Mouse (Mus musculus): ENCODE results near the gene Gm20888. TPM values are rescaled to one million over a fixed set of nuclear protein-coding genes. Genes with fewer than 3 reads are reported as not detected.
"Not testable (repeated sequence)": the region's sequence is repeated elsewhere in the genome, so short reads cannot be mapped to it uniquely, and the experiment has no call there.

Gene Gm20888
- total RNA-seq (2021) = not detected

DNA sequence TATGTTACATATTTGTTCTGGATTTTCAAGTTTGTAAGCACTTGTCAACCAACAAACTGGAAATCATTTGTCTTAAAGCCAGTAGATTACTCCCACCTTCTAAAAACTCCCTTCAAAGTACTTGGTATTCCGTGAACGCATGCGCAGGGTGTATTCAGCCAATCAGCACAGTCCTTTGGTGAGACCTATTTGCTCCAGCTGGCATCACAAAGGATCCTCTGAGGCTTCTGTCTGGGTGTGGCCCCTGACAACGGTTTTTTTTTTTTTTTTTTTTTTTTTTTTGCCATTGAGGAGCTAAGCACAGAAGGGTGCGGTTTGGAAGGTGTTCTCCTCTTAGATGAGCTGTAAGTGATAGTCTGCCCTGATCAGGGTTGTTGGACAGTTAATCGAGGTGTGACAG is at the start of gene Gm20888:
Gm20888 (plus strand) TSS at position 301 of the 400 bp plus-strand sequence.
- intact Hi-C loops (cut with DNase I); DNase-seq: not testable (repeated sequence)

Other genes starting within 250 kb of the Gm20888 start
- gene Gm21118, start 168.2 kb upstream of the Gm20888 start, total RNA-seq (2021) = not detected
- not detected for gene Gm29423, start 138.6 kb upstream of the Gm20888 start, total RNA-seq (2021)
- gene Gm29644, start 138.5 kb upstream of the Gm20888 start, total RNA-seq (2021) = not detected

All from heart, postnatal 10 days (tissue).